Mouse (Mus musculus) midbrain, embryonic 14.5 days (tissue): ENCODE measurements around the gene Ppy. TPM values are rescaled to one million over a fixed set of nuclear protein-coding genes. Genes with fewer than 3 reads are reported as not detected.

ENCODE experiments used
- ATAC-seq: fragments of 200-750 bp; cut with Nextera tagmentation; 2 replicates; pipeline ENCODE4 v1.8.0; 2017; ENCODE audit warnings: moderate number of reproducible peaks, moderate library complexity; ENCODE audit not compliant: low FRiP score, low TSS enrichment
- DNase-seq: peaks from one replicate; pipeline ENCODE4 v3.0.0-alpha.2; 2015
- H3K27ac ChIP-seq: fragments of 300-500 bp; sonication (generic); replicated peaks from 2 replicates; pipeline ENCODE4 v1.5.1; 2014; ENCODE audit warnings: mild to moderate bottlenecking, low read depth, low read length, moderate library complexity
- H3K27me3 ChIP-seq: fragments of 300-500 bp; sonication (generic); 2 replicates; pipeline ENCODE4 v1.6.1; 2014; ENCODE audit warnings: low read length, control low read depth, mixed read lengths; ENCODE audit not compliant: control insufficient read depth, insufficient read depth
- H3K36me3 ChIP-seq: fragments of 300-500 bp; sonication (generic); 2 replicates; pipeline ENCODE4 v1.6.1; 2014; ENCODE audit warnings: low read length, control low read depth; ENCODE audit not compliant: control insufficient read depth, insufficient read depth
- H3K4me1 ChIP-seq: fragments of 300-500 bp; sonication (generic); 2 replicates; pipeline ENCODE4 v1.6.1; 2014; ENCODE audit warnings: mild to moderate bottlenecking, antibody characterized with exemption, low read length, control low read depth; ENCODE audit not compliant: control insufficient read depth, insufficient read depth
- H3K4me2 ChIP-seq: fragments of 300-500 bp; sonication (generic); 2 replicates; pipeline ENCODE4 v1.6.1; 2014; ENCODE audit warnings: mild to moderate bottlenecking, low read length, moderate library complexity
- H3K4me3 ChIP-seq: fragments of 300-500 bp; sonication (generic); replicated peaks from 2 replicates; pipeline ENCODE4 v1.5.1; 2014; ENCODE audit warnings: low read depth, low read length
- H3K9ac ChIP-seq: fragments of 300-500 bp; sonication (generic); replicated peaks from 2 replicates; pipeline ENCODE4 v1.6.1; 2014; ENCODE audit warnings: mild to moderate bottlenecking, low read length, moderate library complexity
- H3K9me3 ChIP-seq: fragments of 300-500 bp; sonication (generic); 2 replicates; pipeline ENCODE4 v1.6.1; 2016; ENCODE audit warnings: low read length, control low read depth, mixed read lengths; ENCODE audit not compliant: control insufficient read depth
- WGBS: fragments of 180-500 bp; shearing (Covaris S2); extraction: QIAGEN DNeasy Blood & Tissue Kit; methylation state at CpG from one replicate; pipeline ENCODE4 v1.1.7; 2014; 5-methylcytosine and 5-hydroxymethylcytosine counted together
- polyA plus RNA-seq: library from polyadenylated mRNA; unstranded; fragments of >200 nt; fragmentation: Nextera tagmentation; extraction: Ambion mirVana; gene quantifications from 2 replicates; pipeline ENCODE4 v1.2.1, GENCODE M21; 2014

Ppy gene
- polyA plus RNA-seq, 1 experiment from 2014 or later: not detected

DNA sequence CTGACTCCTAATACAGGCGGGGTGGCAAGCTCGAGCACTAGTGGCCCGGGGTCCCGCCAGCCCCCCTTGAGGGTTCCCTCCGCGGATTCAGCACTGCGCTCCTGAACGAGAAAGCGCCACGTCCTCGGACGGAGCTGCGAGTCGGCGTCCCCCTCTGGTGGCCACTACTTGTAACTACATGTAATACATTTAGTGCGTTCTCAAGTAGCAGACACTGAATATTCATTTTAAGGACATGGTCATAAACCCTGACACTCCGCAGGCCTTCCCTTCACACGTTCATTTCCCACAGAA, 37.3 kb upstream of the Ppy start:
- Histone ChIP-seq H3K4me2 (peak overlapping the region; percentile 54), H3K9ac (0 out of 2 replicates have a peak overlapping the region, but pooled peaks have one; percentile 20), H3K4me3 (peak overlapping the region; percentile 20), H3K27me3 (peaks cover 3% of the 10 kb centered on the region), H3K27ac (no peak overlapping the region), H3K9me3 (no peaks in the 10 kb centered on the region), H3K4me1 (no peaks in the 10 kb centered on the region), H3K36me3 (no peaks in the 10 kb centered on the region)
- DNase-seq (peak; percentile 90), ATAC-seq (no peak)
- under 1% methylated on average over 18 of the region's 18 CpGs for WGBS

DNA sequence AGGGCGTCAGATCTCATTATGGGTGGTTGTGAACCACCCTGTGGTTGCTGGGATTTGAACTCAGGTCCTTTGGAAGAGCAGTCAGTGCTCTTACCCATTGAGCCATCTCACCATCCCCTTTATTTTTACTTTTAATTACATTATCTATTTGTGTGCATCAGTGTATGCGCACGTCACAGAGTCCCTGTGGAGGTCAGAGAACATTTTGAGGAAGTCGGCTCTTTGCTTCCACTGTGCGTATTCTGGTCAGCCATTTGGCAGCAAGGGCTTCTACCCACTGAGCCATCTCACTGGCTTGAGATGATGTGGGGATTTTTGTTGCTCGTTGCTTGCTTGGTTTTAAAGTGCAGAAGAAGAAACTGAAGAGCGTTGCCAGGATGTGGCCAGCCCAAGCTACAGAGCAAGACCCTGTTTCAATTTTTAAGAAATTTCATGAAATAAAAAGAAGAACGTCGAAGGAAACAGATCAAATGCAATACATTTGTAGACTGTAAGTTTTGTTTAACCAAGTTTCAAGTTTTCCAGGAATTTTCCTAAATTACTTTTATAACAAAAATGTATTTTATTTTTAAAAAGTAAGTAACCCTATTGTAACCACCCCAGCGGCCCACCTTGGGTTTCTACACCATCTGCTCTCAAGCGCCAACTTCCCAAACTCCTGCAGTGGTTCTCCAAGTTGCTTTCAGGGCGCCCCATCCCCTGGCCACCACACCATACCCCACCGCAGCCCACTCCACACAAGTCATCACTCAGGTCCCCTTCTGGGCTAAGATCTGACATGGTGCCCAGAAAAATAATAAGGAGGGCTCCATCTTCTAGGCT, 36.7 kb upstream of the Ppy start:
- H3K4me1 ChIP-seq: no peaks in the 10 kb centered on the region
- no peaks in the 10 kb centered on the region for H3K36me3 ChIP-seq
- H3K4me2 ChIP-seq: peak overlapping the region; percentile 54
- peak overlapping the region; percentile 20 for H3K4me3 ChIP-seq
- no peak for ATAC-seq
- DNase-seq: no peak
- H3K27ac ChIP-seq: no peak overlapping the region
- peaks cover 3% of the 10 kb centered on the region; the same call in 1 of the 2 replicates for H3K27me3 ChIP-seq
- no peaks in the 10 kb centered on the region for H3K9me3 ChIP-seq
- 0 out of 2 replicates have a peak overlapping the region, but pooled peaks have one; percentile 20 for H3K9ac ChIP-seq
- 46% methylated on average over 13 of the region's 13 CpGs for WGBS

DNA sequence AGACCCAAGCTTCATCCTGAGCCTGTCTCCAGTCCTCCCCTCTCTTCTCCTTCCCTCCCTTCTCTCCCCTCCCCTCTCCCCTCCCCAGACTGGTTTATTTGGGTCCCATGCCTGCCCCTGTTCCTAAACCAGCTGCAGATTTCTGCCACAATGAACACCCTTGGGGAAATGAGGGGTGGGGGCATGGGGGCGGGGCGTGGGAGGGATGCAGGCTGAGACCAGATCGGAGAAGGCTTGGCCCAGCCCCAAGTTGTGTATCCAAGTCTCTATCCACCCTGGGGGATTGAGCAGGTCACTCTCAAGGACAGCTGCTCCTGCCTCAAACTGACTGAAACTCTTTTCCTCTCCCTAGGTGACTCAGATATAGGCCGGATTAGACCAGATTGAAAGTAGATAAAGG, 33.4 kb upstream of the Ppy start:
- WGBS: 33% methylated on average over 4 of the region's 4 CpGs
- H3K36me3 ChIP-seq: no peaks in the 10 kb centered on the region
- ATAC-seq (no peak), DNase-seq (peak; percentile 51)
- no peaks in the 10 kb centered on the region for H3K27me3 ChIP-seq
- H3K27ac ChIP-seq: no peak overlapping the region
- H3K9ac ChIP-seq: no peak overlapping the region
- no peaks in the 10 kb centered on the region for H3K4me1 ChIP-seq
- no peak overlapping the region for H3K4me3 ChIP-seq
- no peak overlapping the region for H3K4me2 ChIP-seq
- no peaks in the 10 kb centered on the region for H3K9me3 ChIP-seq

GRCm38 (mm10) chr11:102117386-102117785, 16.3 kb upstream of the Ppy start:
- 84% methylated on average over 6 of the region's 6 CpGs for WGBS
- no peak overlapping the region for H3K4me3 ChIP-seq
- no peak overlapping the region for H3K9ac ChIP-seq
- H3K27me3 ChIP-seq: no peaks in the 10 kb centered on the region
- H3K4me1 ChIP-seq: 0 out of 2 replicates have a peak, but pooled peaks cover 4% of the 10 kb centered on the region
- H3K9me3 ChIP-seq: no peaks in the 10 kb centered on the region
- no peaks in the 10 kb centered on the region for H3K36me3 ChIP-seq
- no peak for DNase-seq
- H3K4me2 ChIP-seq: no peak overlapping the region
- ATAC-seq: no peak
- H3K27ac ChIP-seq: no peak overlapping the region

- Histone ChIP-seq H3K9ac (no peak overlapping the region), H3K4me1 (0 out of 2 replicates have a peak, but pooled peaks cover 4% of the 10 kb centered on the region), H3K27me3 (no peaks in the 10 kb centered on the region), H3K36me3 (no peaks in the 10 kb centered on the region), H3K27ac (no peak overlapping the region), H3K9me3 (no peaks in the 10 kb centered on the region), H3K4me2 (no peak overlapping the region), H3K4me3 (no peak overlapping the region)
- ATAC-seq: no peak
- DNase-seq: no peak
- 85% methylated on average over 8 of the region's 8 CpGs for WGBS
These were observed 15.1 kb upstream of the Ppy start for GRCm38 (mm10) chr11:102116241-102116640.

- 87% methylated on average over 5 of the region's 5 CpGs for WGBS
- no peak overlapping the region for H3K4me2 ChIP-seq
- no peak overlapping the region for H3K9ac ChIP-seq
- no peak overlapping the region for H3K27ac ChIP-seq
- DNase-seq (no peak), ATAC-seq (no peak)
- H3K36me3 ChIP-seq: no peaks in the 10 kb centered on the region
- peaks cover 22% of the 10 kb centered on the region for H3K27me3 ChIP-seq
- H3K4me1 ChIP-seq: 0 out of 2 replicates have a peak, but pooled peaks cover 4% of the 10 kb centered on the region
- no peak overlapping the region for H3K4me3 ChIP-seq
- no peaks in the 10 kb centered on the region for H3K9me3 ChIP-seq
These were observed 10.5 kb upstream of the Ppy start for GRCm38 (mm10) chr11:102111576-102111975.

DNA sequence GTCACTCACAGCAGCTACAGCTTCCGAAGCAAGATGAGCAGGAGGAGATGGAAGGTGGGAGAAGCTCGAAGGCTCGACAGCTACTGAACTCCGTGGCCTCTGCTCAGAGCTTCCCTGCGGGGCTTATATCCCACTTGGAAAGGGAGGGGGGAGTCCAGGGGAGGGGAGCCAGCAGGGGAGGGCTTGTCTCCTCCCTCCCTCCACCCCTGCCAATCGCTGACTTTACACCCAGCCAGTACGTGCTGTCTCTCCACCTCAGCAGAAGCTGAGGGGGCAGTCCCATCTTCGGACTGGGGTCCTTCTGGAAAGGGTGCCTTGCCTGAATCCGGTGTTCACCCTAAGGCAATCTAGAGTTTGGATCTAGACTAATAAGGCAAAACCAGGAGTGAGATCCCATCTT, 6.6 kb upstream of the Ppy start, which contains the start of gene Pyy:
Gene Pyy (minus strand): TSS at position 101 of the 400 bp plus-strand sequence.
- ATAC-seq (no peak), DNase-seq (no peak)
- peaks cover 39% of the 10 kb centered on the region for H3K27me3 ChIP-seq
- H3K36me3 ChIP-seq: no peaks in the 10 kb centered on the region
- WGBS: 11% methylated on average over 9 of the region's 9 CpGs
- no peaks in the 10 kb centered on the region for H3K4me1 ChIP-seq
- no peak within 1 kb of the TSS for H3K27ac ChIP-seq
- H3K4me2 ChIP-seq: no peak within 1 kb of the TSS
- H3K9me3 ChIP-seq: no peaks in the 10 kb centered on the region
- H3K4me3 ChIP-seq: no peak within 1 kb of the TSS; the same call in 1 of the 2 replicates
- H3K9ac ChIP-seq: no peak within 1 kb of the TSS

DNA sequence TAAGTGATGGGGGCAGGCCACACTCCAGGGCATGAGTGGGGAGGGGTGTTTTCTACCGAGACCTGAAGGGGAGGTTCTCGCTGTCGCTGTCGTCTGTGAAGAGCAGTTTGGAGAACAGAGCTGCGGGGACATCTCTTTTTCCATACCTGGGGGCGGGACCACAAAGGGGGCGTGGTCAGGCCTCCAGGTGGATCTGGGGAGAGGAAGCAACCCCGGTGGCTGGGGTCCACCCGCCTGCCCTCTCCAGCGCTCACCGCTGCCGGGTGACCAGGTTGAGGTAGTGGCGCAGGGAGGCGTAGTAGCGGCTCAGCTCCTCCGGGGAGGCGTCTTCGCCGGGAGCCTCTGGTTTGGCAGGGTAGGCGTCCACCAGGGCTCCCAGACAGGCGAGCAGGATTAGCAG, 5.8 kb upstream of the Ppy start:
- no peak for DNase-seq
- no peaks in the 10 kb centered on the region for H3K36me3 ChIP-seq
- H3K9me3 ChIP-seq: no peaks in the 10 kb centered on the region
- no peak overlapping the region; the same call in 1 of the 2 replicates for H3K4me3 ChIP-seq
- no peaks in the 10 kb centered on the region for H3K4me1 ChIP-seq
- H3K27ac ChIP-seq: no peak overlapping the region
- H3K9ac ChIP-seq: no peak overlapping the region
- WGBS: 1% methylated on average over 21 of the region's 21 CpGs
- H3K4me2 ChIP-seq: no peak overlapping the region
- peaks cover 39% of the 10 kb centered on the region for H3K27me3 ChIP-seq
- no peak for ATAC-seq
